Mouse (Mus musculus) midbrain, embryonic 13.5 days (tissue): Measurements from ENCODE around the gene Ankrd42. TPM values are rescaled to one million over a fixed set of nuclear protein-coding genes. Genes with fewer than 3 reads are reported as not detected.

ENCODE experiments used
- ATAC-seq: fragments of 200-750 bp; cut with Nextera tagmentation; 2 replicates; pipeline ENCODE4 v1.8.0; 2017; ENCODE audit warnings: mild to moderate bottlenecking, moderate TSS enrichment, moderate library complexity
- H3K27ac ChIP-seq: fragments of 300-500 bp; sonication (generic); 2 replicates; pipeline ENCODE4 v1.5.1; 2015; ENCODE audit warnings: inconsistent platforms, mild to moderate bottlenecking, moderate library complexity
- H3K27me3 ChIP-seq: fragments of 300-500 bp; sonication (generic); 2 replicates; pipeline ENCODE4 v1.6.1; 2015; ENCODE audit warnings: mild to moderate bottlenecking, inconsistent platforms
- H3K36me3 ChIP-seq: fragments of 300-500 bp; sonication (generic); 2 replicates; pipeline ENCODE4 v1.6.1; 2015; ENCODE audit warnings: mild to moderate bottlenecking, inconsistent platforms
- H3K4me1 ChIP-seq: fragments of 300-500 bp; sonication (generic); replicated peaks from 2 replicates; pipeline ENCODE4 v1.6.1; 2015; ENCODE audit warnings: inconsistent platforms
- H3K4me2 ChIP-seq: fragments of 300-500 bp; sonication (generic); replicated peaks from 2 replicates; pipeline ENCODE4 v1.6.1; 2015; ENCODE audit warnings: moderate library complexity, mild to moderate bottlenecking, inconsistent platforms
- H3K4me3 ChIP-seq: fragments of 300-500 bp; sonication (generic); replicated peaks from 2 replicates; pipeline ENCODE4 v1.5.1; 2015; ENCODE audit warnings: mild to moderate bottlenecking, inconsistent platforms
- H3K9ac ChIP-seq: fragments of 300-500 bp; sonication (generic); replicated peaks from 2 replicates; pipeline ENCODE4 v1.6.1; 2015; ENCODE audit warnings: mild to moderate bottlenecking, inconsistent platforms
- H3K9me3 ChIP-seq: fragments of 300-500 bp; sonication (generic); 2 replicates; pipeline ENCODE4 v1.6.1; 2016; ENCODE audit warnings: mild to moderate bottlenecking, inconsistent platforms
- WGBS: fragments of 180-500 bp; shearing (Covaris S2); methylation state at CpG from one replicate; pipeline ENCODE4 v1.1.7; 2015; 5-methylcytosine and 5-hydroxymethylcytosine counted together
- polyA plus RNA-seq: library from polyadenylated mRNA; unstranded; fragments of >200 nt; fragmentation: Nextera tagmentation; extraction: Ambion mirVana; gene quantifications from 2 replicates; pipeline ENCODE4 v1.2.1, GENCODE M21; 2015

The Ankrd42 gene
- polyA plus RNA-seq, 1 experiment from 2014 or later = 20.3 TPM

- Histone ChIP-seq H3K4me2 (no peak overlapping the region), H3K4me3 (no peak overlapping the region), H3K9ac (no peak overlapping the region), H3K4me1 (peaks cover 11% of the 10 kb centered on the region), H3K27me3 (no peaks in the 10 kb centered on the region), H3K27ac (no peak overlapping the region), H3K36me3 (no peaks in the 10 kb centered on the region), H3K9me3 (no peaks in the 10 kb centered on the region)
- ATAC-seq = no peak
- WGBS = 91% methylated on average over 2 of the region's 2 CpGs
Measured at GRCm38 (mm10) chr7:92558744-92559143, 78.2 kb downstream of the Ankrd42 start.

GRCm38 (mm10) chr7:92550990-92551392 lies 86.0 kb downstream of the Ankrd42 start:
- WGBS = 52% methylated on average over 4 of the region's 4 CpGs
- Histone ChIP-seq H3K4me2 (no peak overlapping the region), H3K4me3 (no peak overlapping the region), H3K9ac (no peak overlapping the region), H3K36me3 (no peaks in the 10 kb centered on the region), H3K4me1 (no peaks in the 10 kb centered on the region), H3K27me3 (no peaks in the 10 kb centered on the region), H3K9me3 (no peaks in the 10 kb centered on the region), H3K27ac (no peak overlapping the region)
- ATAC-seq = peak; percentile 76

DNA sequence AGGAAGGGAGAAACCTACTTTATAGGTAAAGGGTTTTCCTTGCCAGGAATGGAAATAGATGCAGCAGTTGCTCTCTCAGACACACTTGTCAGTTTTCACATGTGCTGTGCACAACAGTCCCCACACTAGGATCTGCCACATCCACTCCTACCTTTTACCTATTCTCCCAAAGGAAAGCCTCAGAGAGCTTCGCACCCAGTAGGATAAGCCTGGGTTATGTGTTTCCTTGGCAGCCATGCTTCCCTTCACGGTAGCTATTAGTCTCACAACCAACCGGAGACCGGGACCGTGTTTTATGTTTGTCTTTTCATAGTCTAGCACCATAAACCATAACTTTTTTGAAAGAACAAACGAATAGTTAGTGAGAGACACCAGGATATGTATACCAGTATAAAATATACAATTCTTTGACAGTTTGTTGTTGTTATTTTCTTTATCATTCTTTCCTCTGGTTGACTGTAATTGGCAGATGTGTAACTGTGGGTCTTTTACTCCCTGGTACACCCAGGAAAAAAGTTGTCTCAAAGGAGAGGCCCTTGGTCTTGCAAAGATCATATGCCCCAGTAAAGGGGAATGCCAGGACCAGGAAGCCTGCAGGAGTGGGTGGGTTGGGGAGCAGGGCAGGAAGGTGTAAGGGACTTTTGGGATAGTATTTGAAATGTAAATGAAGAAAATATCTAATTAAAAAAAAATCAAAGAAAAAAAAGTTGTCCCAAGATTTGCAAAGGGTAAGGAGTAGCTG lies 86.5 kb downstream of the Ankrd42 start:
- no peak overlapping the region for H3K4me2 ChIP-seq
- H3K4me3 ChIP-seq = no peak overlapping the region
- H3K9me3 ChIP-seq = no peaks in the 10 kb centered on the region
- no peak overlapping the region for H3K27ac ChIP-seq
- 85% methylated on average over 6 of the region's 6 CpGs for WGBS
- peak; percentile 67; the same call in 1 of the 2 replicates for ATAC-seq
- H3K36me3 ChIP-seq = no peaks in the 10 kb centered on the region
- no peaks in the 10 kb centered on the region for H3K4me1 ChIP-seq
- H3K27me3 ChIP-seq = no peaks in the 10 kb centered on the region
- no peak overlapping the region for H3K9ac ChIP-seq

DNA sequence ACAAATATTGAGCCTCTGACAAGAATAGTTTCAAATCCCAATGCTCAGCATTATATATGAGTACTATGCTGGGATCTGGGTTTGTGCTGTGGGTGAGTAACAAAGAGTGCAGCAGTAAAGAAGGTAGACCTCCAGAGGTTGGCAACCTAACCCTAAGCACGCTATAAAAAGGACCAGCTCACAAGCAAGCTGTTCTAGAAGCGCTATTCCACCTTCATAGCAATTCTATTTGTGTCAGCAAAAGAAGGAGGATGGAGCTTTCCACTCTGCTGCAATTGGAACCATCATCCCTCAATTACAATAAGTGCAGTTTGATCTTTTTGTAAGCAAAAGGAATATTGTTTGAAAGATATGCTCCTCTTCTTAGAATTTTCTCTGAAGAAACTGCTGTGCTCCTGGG lies 90.2 kb downstream of the Ankrd42 start:
- no peaks in the 10 kb centered on the region for H3K9me3 ChIP-seq
- H3K27me3 ChIP-seq = no peaks in the 10 kb centered on the region
- 76% methylated on average over 2 of the region's 2 CpGs for WGBS
- ATAC-seq = no peak
- H3K36me3 ChIP-seq = no peaks in the 10 kb centered on the region
- H3K27ac ChIP-seq = no peak overlapping the region
- H3K4me3 ChIP-seq = no peak overlapping the region
- H3K4me2 ChIP-seq = no peak overlapping the region
- H3K4me1 ChIP-seq = no peaks in the 10 kb centered on the region
- H3K9ac ChIP-seq = no peak overlapping the region

DNA sequence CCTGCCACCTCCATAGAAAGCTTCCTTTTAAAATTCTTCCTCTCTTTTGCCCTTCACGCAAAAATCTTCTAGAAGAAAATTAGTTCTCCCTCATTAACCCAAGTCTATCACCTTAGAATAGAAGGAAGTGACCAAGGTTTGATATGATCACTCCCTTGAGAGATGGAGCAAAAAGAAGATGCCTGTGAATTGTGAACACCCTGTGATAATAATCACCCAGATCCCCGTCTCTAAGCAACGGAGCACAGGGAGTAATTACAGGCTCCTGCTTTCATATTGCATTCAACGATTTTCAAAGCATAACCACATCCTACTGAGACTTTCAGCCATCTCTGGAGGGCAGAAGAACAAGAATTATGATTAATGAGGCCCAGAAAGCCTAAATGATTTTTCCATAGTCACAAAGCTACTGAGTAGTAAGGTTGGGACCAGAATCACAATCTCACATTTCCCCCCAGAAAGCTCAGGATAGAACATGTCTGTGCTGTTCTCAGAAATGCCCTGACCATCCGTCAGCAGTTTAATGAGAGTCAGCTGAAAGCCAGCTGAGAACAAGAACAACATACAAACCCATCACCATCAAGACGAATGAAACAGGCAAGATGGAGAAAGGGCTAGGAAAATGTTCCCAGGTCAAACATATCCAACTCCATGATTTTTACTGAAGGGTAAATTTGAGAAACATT lies 104.4 kb downstream of the Ankrd42 start:
- Histone ChIP-seq H3K36me3 (no peaks in the 10 kb centered on the region), H3K4me3 (no peak overlapping the region), H3K4me1 (peaks cover 14% of the 10 kb centered on the region), H3K9ac (no peak overlapping the region), H3K27ac (peak overlapping the region; percentile 72), H3K4me2 (no peak overlapping the region), H3K27me3 (no peaks in the 10 kb centered on the region), H3K9me3 (no peaks in the 10 kb centered on the region)
- WGBS = 38% methylated on average over 6 of the region's 6 CpGs
- peak; percentile 88 for ATAC-seq

Other genes with a start within 250 kb of the Ankrd42 start
- 82.3 and 87.2 TPM in 2 replicates for gene Ccdc90b, start 76.0 kb downstream of the Ankrd42 start, polyA plus RNA-seq
- gene Pcf11, start 32.8 kb upstream of the Ankrd42 start, polyA plus RNA-seq = 24.6 and 25.3 TPM in 2 replicates
- gene Rab30, start 104.5 kb upstream of the Ankrd42 start, polyA plus RNA-seq = 21.6 and 22.4 TPM in 2 replicates
- 7.6 and 8.5 TPM in 2 replicates for gene Ddias, start 237.1 kb upstream of the Ankrd42 start, polyA plus RNA-seq
- 17.4 and 18.9 TPM in 2 replicates for gene Prcp, start 237.3 kb upstream of the Ankrd42 start, polyA plus RNA-seq